Mouse (Mus musculus): ENCODE results near the gene Ndrg2. TPM values are rescaled to one million over a fixed set of nuclear protein-coding genes. Genes with fewer than 3 reads are reported as not detected.

Gene Ndrg2
- polyA plus RNA-seq, 1 experiment from 2014 or later: 11.9 TPM

DNA sequence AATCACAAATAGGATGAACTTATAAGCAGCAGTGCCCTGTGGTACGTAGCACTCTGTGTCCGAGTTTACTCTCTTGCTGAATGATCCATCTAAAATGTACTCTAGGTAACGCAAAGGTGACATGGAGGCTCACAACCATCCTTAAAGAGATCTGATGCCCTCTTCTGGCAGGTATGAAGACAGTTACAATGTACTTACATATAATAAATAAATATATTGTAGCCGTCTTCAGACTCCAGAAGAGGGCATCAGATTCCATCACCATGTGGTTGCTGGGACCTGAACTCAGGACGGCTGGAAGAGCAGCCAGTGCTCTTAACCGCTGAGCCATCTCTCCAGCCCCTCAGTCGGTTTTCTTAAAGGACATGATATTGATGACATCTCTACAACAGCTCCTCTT, 9.3 kb downstream of the Ndrg2 start:
- Histone ChIP-seq H3K36me3 (ENCODE audit: control insufficient read depth, insufficient read depth, low read length) (no peaks in the 10 kb centered on the region), H3K9ac (ENCODE audit: low read length) (no peak overlapping the region), H3K4me1 (ENCODE audit: control insufficient read depth, insufficient read depth, low read length) (no peaks in the 10 kb centered on the region), H3K4me2 (ENCODE audit: low read depth, severe bottlenecking) (no peak overlapping the region), H3K27me3 (ENCODE audit: control insufficient read depth, insufficient read depth, low read length) (no peaks in the 10 kb centered on the region), H3K9me3 (ENCODE audit: control insufficient read depth, low read length) (no peaks in the 10 kb centered on the region), H3K4me3 (ENCODE audit: low read depth, low read length) (no peak overlapping the region), H3K27ac (replicated peaks; ENCODE audit: low read depth, low read length) (no peak overlapping the region)
- ATAC-seq (ENCODE audit: insufficient number of reproducible peaks, low FRiP score, low TSS enrichment, low read depth) (no peak), DNase-seq (ENCODE audit: low spot score) (no peak)
- WGBS: 76% methylated on average over 7 of the region's 7 CpGs

DNA sequence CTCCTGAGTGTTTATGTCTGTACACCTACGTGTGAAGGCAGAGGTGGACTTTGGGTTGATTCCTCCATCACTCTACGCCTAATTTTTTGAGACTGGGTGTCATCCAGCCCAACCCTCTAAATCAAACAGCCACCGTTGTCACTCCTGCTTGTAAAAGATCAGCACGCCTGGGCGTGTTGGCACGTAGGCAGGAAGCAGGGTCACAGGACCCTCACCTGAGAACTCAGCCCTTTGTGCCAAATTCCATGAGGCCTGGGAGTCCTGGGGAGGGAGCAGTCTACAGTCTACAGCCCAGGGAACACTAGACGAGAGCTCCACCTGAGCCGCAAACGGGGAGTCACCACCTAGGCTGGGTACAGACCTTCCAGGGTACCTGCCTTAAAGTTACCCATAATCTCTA, 10.2 kb downstream of the Ndrg2 start:
- ATAC-seq (ENCODE audit: insufficient number of reproducible peaks, low FRiP score, low TSS enrichment, low read depth) (no peak), DNase-seq (ENCODE audit: low spot score) (no peak)
- H3K36me3 ChIP-seq (ENCODE audit: control insufficient read depth, insufficient read depth, low read length): no peaks in the 10 kb centered on the region
- no peak overlapping the region for H3K27ac ChIP-seq (replicated peaks; ENCODE audit: low read depth, low read length)
- no peak overlapping the region for H3K9ac ChIP-seq (ENCODE audit: low read length)
- H3K4me1 ChIP-seq (ENCODE audit: control insufficient read depth, insufficient read depth, low read length): no peaks in the 10 kb centered on the region
- no peaks in the 10 kb centered on the region for H3K27me3 ChIP-seq (ENCODE audit: control insufficient read depth, insufficient read depth, low read length)
- H3K4me2 ChIP-seq (ENCODE audit: low read depth, severe bottlenecking): no peak overlapping the region
- H3K9me3 ChIP-seq (ENCODE audit: control insufficient read depth, low read length): no peaks in the 10 kb centered on the region
- no peak overlapping the region for H3K4me3 ChIP-seq (ENCODE audit: low read depth, low read length)
- WGBS: 85% methylated on average over 9 of the region's 9 CpGs

GRCm38 (mm10) chr14:51902806-51903710, 10.9 kb downstream of the Ndrg2 start:
- H3K27me3 ChIP-seq (ENCODE audit: control insufficient read depth, insufficient read depth, low read length): no peaks in the 10 kb centered on the region
- no peak overlapping the region for H3K9ac ChIP-seq (ENCODE audit: low read length)
- peak; percentile 88 for DNase-seq (ENCODE audit: low spot score)
- ATAC-seq (ENCODE audit: insufficient number of reproducible peaks, low FRiP score, low TSS enrichment, low read depth): peak; percentile 53
- H3K4me1 ChIP-seq (ENCODE audit: control insufficient read depth, insufficient read depth, low read length): no peaks in the 10 kb centered on the region
- WGBS: 65% methylated on average over 9 of the region's 9 CpGs
- no peak overlapping the region for H3K4me2 ChIP-seq (ENCODE audit: low read depth, severe bottlenecking)
- no peak overlapping the region for H3K27ac ChIP-seq (replicated peaks; ENCODE audit: low read depth, low read length)
- H3K36me3 ChIP-seq (ENCODE audit: control insufficient read depth, insufficient read depth, low read length): no peaks in the 10 kb centered on the region
- no peak overlapping the region for H3K4me3 ChIP-seq (ENCODE audit: low read depth, low read length)
- no peaks in the 10 kb centered on the region for H3K9me3 ChIP-seq (ENCODE audit: control insufficient read depth, low read length)

DNA sequence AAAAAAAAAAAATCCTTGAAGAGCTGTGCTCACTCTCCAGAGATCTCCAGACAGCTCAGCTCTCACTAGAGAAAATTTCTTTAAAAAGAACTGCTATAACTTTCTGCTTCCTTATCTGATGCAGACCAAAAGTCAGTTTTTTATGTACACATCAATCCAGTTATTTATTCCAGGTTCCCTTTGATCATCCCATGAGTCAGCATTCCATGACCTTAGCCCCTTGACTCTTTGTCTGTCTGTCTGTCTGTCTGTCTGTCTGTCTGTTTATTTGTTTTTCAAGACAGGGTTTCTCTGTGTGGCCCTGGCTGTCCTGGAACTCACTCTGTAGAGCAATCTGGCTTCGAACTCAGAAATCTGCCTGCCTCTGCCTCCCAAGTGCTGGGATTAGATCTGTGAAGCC, 14.6 kb downstream of the Ndrg2 start:
- Histone ChIP-seq H3K9ac (ENCODE audit: low read length) (no peak overlapping the region), H3K4me2 (ENCODE audit: low read depth, severe bottlenecking) (no peak overlapping the region), H3K9me3 (ENCODE audit: control insufficient read depth, low read length) (no peaks in the 10 kb centered on the region), H3K4me3 (ENCODE audit: low read depth, low read length) (no peak overlapping the region), H3K27ac (replicated peaks; ENCODE audit: low read depth, low read length) (no peak overlapping the region), H3K36me3 (ENCODE audit: control insufficient read depth, insufficient read depth, low read length) (no peaks in the 10 kb centered on the region), H3K27me3 (ENCODE audit: control insufficient read depth, insufficient read depth, low read length) (no peaks in the 10 kb centered on the region), H3K4me1 (ENCODE audit: control insufficient read depth, insufficient read depth, low read length) (no peaks in the 10 kb centered on the region)
- 92% methylated on average over 1 of the region's 1 CpGs for WGBS
- ATAC-seq (ENCODE audit: insufficient number of reproducible peaks, low FRiP score, low TSS enrichment, low read depth) (no peak), DNase-seq (ENCODE audit: low spot score) (no peak)

DNA sequence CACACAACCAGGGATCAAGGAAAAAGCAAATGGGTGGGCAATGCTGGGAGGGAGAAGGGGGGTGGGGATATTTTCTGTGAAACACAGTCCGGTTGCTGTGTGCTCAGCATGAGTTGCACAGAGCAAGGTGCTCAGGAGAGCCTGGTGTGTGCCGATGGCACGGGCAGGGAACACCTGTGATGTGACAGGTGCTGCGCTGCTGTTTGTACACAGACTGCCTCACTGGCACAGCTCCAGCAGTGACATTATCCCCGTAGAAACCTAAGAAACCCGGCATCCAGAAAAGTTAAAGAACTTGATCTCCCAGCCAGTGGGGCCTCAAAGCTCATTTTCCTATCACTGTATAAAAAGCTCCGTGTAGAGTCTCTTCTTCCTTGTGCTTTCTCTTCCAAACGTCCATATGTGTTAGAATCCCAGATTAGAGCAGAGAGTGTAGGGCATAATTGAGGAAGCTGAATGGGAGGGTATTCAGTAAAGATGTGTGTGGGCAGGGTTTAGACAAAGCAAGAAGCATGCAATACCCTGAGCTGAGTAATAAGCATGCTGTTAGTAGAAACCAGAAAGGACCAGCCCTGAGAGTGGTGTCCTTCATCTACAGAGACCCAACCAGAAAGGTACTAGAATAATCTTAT, 17.3 kb downstream of the Ndrg2 start:
- Histone ChIP-seq H3K9me3 (ENCODE audit: control insufficient read depth, low read length) (no peaks in the 10 kb centered on the region), H3K4me3 (ENCODE audit: low read depth, low read length) (no peak overlapping the region), H3K27ac (replicated peaks; ENCODE audit: low read depth, low read length) (no peak overlapping the region), H3K4me1 (ENCODE audit: control insufficient read depth, insufficient read depth, low read length) (no peaks in the 10 kb centered on the region), H3K4me2 (ENCODE audit: low read depth, severe bottlenecking) (no peak overlapping the region), H3K9ac (ENCODE audit: low read length) (no peak overlapping the region), H3K27me3 (ENCODE audit: control insufficient read depth, insufficient read depth, low read length) (no peaks in the 10 kb centered on the region), H3K36me3 (ENCODE audit: control insufficient read depth, insufficient read depth, low read length) (peaks cover 2% of the 10 kb centered on the region)
- DNase-seq (ENCODE audit: low spot score) (no peak), ATAC-seq (ENCODE audit: insufficient number of reproducible peaks, low FRiP score, low TSS enrichment, low read depth) (no peak)
- 81% methylated on average over 8 of the region's 8 CpGs for WGBS

DNA sequence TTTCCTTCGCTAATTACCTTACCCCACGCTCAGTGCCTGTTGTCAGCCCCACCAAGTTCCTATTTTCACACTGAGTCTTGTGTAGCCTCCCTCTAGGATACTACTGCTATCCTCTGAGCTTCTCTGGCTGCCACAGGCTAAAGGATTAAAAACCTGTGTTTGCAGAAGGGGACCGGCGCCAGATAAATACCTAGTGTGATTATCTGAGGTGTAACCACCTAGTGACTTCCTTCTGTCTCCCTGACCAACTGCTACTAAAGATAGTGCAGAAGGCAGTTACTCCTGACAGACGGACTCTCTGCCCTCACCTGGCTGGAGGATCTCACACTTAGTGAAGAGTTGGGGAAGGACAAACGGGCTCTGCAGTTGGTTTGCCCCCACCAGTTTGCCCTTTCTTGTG, 17.9 kb downstream of the Ndrg2 start:
- Histone ChIP-seq H3K4me2 (ENCODE audit: low read depth, severe bottlenecking) (no peak overlapping the region), H3K27ac (replicated peaks; ENCODE audit: low read depth, low read length) (no peak overlapping the region), H3K9ac (ENCODE audit: low read length) (no peak overlapping the region), H3K36me3 (ENCODE audit: control insufficient read depth, insufficient read depth, low read length) (peaks cover 4% of the 10 kb centered on the region), H3K27me3 (ENCODE audit: control insufficient read depth, insufficient read depth, low read length) (no peaks in the 10 kb centered on the region), H3K4me3 (ENCODE audit: low read depth, low read length) (no peak overlapping the region), H3K4me1 (ENCODE audit: control insufficient read depth, insufficient read depth, low read length) (no peaks in the 10 kb centered on the region), H3K9me3 (ENCODE audit: control insufficient read depth, low read length) (no peaks in the 10 kb centered on the region)
- 78% methylated on average over 6 of the region's 6 CpGs for WGBS
- ATAC-seq (ENCODE audit: insufficient number of reproducible peaks, low FRiP score, low TSS enrichment, low read depth) (no peak), DNase-seq (ENCODE audit: low spot score) (no peak)

- WGBS: 80% methylated on average over 14 of the region's 14 CpGs
- Histone ChIP-seq H3K9ac (ENCODE audit: low read length) (no peak overlapping the region), H3K4me3 (ENCODE audit: low read depth, low read length) (no peak overlapping the region), H3K27ac (replicated peaks; ENCODE audit: low read depth, low read length) (no peak overlapping the region), H3K4me2 (ENCODE audit: low read depth, severe bottlenecking) (no peak overlapping the region), H3K9me3 (ENCODE audit: control insufficient read depth, low read length) (no peaks in the 10 kb centered on the region), H3K27me3 (ENCODE audit: control insufficient read depth, insufficient read depth, low read length) (no peaks in the 10 kb centered on the region), H3K4me1 (ENCODE audit: control insufficient read depth, insufficient read depth, low read length) (no peaks in the 10 kb centered on the region), H3K36me3 (ENCODE audit: control insufficient read depth, insufficient read depth, low read length) (peaks cover 6% of the 10 kb centered on the region)
- DNase-seq (ENCODE audit: low spot score): no peak
- ATAC-seq (ENCODE audit: insufficient number of reproducible peaks, low FRiP score, low TSS enrichment, low read depth): no peak
Measured at GRCm38 (mm10) chr14:51895071-51895470, 18.9 kb downstream of the Ndrg2 start.

DNA sequence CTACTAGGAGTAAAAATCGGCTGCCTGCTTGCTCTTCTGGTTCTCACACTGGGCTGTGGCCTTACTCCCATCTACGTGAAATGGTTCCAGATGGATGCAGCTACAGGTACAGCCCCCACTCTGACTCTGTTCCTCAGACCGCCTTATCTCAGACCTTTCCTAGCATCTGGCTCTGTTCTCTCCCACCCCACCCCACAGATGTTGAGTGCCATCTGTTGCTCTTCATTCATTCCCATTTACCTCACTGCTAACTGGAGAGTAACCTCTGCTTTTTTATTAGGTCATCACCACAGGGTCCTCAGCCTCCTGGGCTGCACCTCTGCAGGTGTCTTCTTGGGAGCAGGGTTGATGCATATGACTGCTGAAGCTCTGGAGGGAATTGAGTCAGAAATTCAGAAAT, 20.1 kb downstream of the Ndrg2 start:
- no peaks in the 10 kb centered on the region for H3K4me1 ChIP-seq (ENCODE audit: control insufficient read depth, insufficient read depth, low read length)
- ATAC-seq (ENCODE audit: insufficient number of reproducible peaks, low FRiP score, low TSS enrichment, low read depth) (no peak), DNase-seq (ENCODE audit: low spot score) (no peak)
- WGBS: 52% methylated on average over 3 of the region's 3 CpGs
- no peak overlapping the region for H3K4me3 ChIP-seq (ENCODE audit: low read depth, low read length)
- H3K36me3 ChIP-seq (ENCODE audit: control insufficient read depth, insufficient read depth, low read length): peaks cover 11% of the 10 kb centered on the region
- no peak overlapping the region for H3K27ac ChIP-seq (replicated peaks; ENCODE audit: low read depth, low read length)
- H3K9ac ChIP-seq (ENCODE audit: low read length): no peak overlapping the region
- H3K27me3 ChIP-seq (ENCODE audit: control insufficient read depth, insufficient read depth, low read length): no peaks in the 10 kb centered on the region
- H3K4me2 ChIP-seq (ENCODE audit: low read depth, severe bottlenecking): no peak overlapping the region
- H3K9me3 ChIP-seq (ENCODE audit: control insufficient read depth, low read length): no peaks in the 10 kb centered on the region

Measured in limb, embryonic 11.5 days (tissue).